Comparison of ENCODE assay signal across 9 mouse cellular contexts in genomic region chr4:43114946-43115345, GRCm38 (mm10). TPM values are rescaled to one million over a fixed set of nuclear protein-coding genes. Genes with fewer than 3 reads are reported as not detected.
DNase-seq lines count a peak whose midpoint lies in the region; TF ChIP-seq lines count a peak whose summit lies in the region.
"Had no signal": no experiment of that assay in that cellular context is flagged by ENCODE, and none has a peak within 500 bp of the region (broad histone marks: within the 10 kb centered on the region; RNA-seq: fewer than 3 reads in every experiment).

No protein-coding gene starts in this region.

- DNase-seq in heart, adult 2 months = peak; percentile 32 to 40
- no peak for DNase-seq in heart, postnatal 25 days (ENCODE audit: low spot score)
- DNase-seq in cerebellum, adult 11 months = peak; percentile 14
- DNase-seq in frontal cortex, postnatal 36 days (ENCODE audit: low spot score in 2 of 2) = peak; percentile 52 to 76
- peak; percentile 35 for DNase-seq in layer of hippocampus, adult 9-11 months
- peak; percentile 26 to 57 for DNase-seq in lung, postnatal 4 days
- peak; percentile 11 for DNase-seq in testis, postnatal 14 days (ENCODE audit: low spot score)

- TF ChIP-seq CTCF in heart, adult 2 months (IDR thresholded peaks at IDR 0.05) = peak; percentile 84
- TF ChIP-seq CTCF in E14TG2a.4 (conservative IDR thresholded peaks at IDR 0.05; ENCODE audit: low read length) = peak; percentile 48

- H3K4me3 ChIP-seq in heart, adult 2 months = no peak overlapping the region
- no peak overlapping the region for H3K4me3 ChIP-seq in E14TG2a.4 (replicated peaks; ENCODE audit: low read length)
- H3K4me3 ChIP-seq: limb, embryonic 15.5 days had no signal

- no peak overlapping the region for H3K27ac ChIP-seq in heart, adult 2 months
- H3K27ac ChIP-seq: limb, embryonic 15.5 days had no signal

- H3K4me1 ChIP-seq in heart, adult 2 months (ENCODE audit: control insufficient read depth, insufficient read depth, low read length) = no peaks in the 10 kb centered on the region
- no peaks in the 10 kb centered on the region for H3K4me1 ChIP-seq in E14TG2a.4 (replicated peaks; ENCODE audit: low read depth, low read length)
- H3K4me1 ChIP-seq: limb, embryonic 15.5 days had no signal

- H3K36me3 ChIP-seq in heart, adult 2 months (ENCODE audit: control insufficient read depth, insufficient read depth, low read length) = no peaks in the 10 kb centered on the region
- no peaks in the 10 kb centered on the region for H3K36me3 ChIP-seq in E14TG2a.4 (ENCODE audit: insufficient read depth, low read length)
- H3K36me3 ChIP-seq: limb, embryonic 15.5 days had no signal

- H3K9me3 ChIP-seq in E14TG2a.4 (ENCODE audit: low read length) = no peaks in the 10 kb centered on the region
- H3K9me3 ChIP-seq: limb, embryonic 15.5 days had no signal

- no peak overlapping the region for H3K9ac ChIP-seq in heart, adult 2 months (ENCODE audit: low read depth, low read length)
- H3K9ac ChIP-seq: limb, embryonic 15.5 days had no signal

- TF ChIP-seq EP300 in heart, adult 2 months (IDR thresholded peaks at IDR 0.05; ENCODE audit: insufficient read depth, low read depth, low read length) = no peak

- no peak for TF ChIP-seq POLR2A in heart, adult 2 months (IDR thresholded peaks at IDR 0.05; ENCODE audit: insufficient read depth, low read depth, low read length)

- no peaks in the 10 kb centered on the region for H3K27me3 ChIP-seq in heart, adult 2 months (ENCODE audit: control insufficient read depth, insufficient read depth, low read length)
- H3K27me3 ChIP-seq in E14TG2a.4 (ENCODE audit: insufficient read depth, low read length) = no peaks in the 10 kb centered on the region
- H3K27me3 ChIP-seq: limb, embryonic 15.5 days had no signal

- no peaks in the 10 kb centered on the region for H3K79me2 ChIP-seq in heart, adult 2 months (replicated peaks; ENCODE audit: control insufficient read depth, insufficient read depth, low read length)

- 13% methylated on average over 2 of the region's 2 CpGs for WGBS in heart, adult 2 months

- intact Hi-C loops in heart, adult 2 months (cut with DNase I) = loop anchor here (1.0 kb wide), 1 partner anchor 68 kb away; no protein-coding TSS in a partner anchor
- intact Hi-C loops in heart, postnatal 25 days (cut with DNase I) = loop anchor here (2.0 kb wide), 1 partner anchor 68 kb away; the partner anchor contains the start of gene Fam214b

RNA-seq across cellular contexts. Expression of gene Unc13b, which starts 56.2 kb away (rescaled TPM):
- total RNA-seq in heart, adult 2 months (2021) = 10 to 100 TPM in 1 of 2 experiments, 1 to 10 TPM in 1; 10.0 to 10.9 TPM
- 6.7 and 11.7 TPM in 2 replicates for polyA plus RNA-seq in heart, adult 2 months (2012; rRNA removed)
- total RNA-seq in heart, postnatal 25 days (2021) = 10 to 100 TPM; 14.8 to 16.3 TPM
